Mouse (Mus musculus): Measurements from ENCODE around the gene Syt14.

DNA sequence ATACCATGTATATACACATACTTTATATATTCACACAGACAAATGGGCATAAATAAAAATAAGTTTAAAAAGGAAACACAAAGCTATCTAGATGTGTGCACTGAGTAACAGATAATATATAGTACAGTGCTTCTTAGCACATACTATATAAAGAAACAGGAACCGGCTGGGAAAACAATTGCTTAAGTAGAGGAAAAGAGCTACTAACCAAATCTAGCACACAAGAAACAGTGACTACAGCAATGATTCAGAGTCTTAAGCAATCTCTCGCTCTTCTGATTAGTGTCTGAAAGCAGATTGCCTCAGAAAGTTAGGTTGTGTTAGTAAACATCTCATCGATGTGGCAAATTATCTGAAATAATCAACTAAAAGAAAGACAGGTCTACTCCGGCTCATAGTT is 33.3 kb downstream of the Syt14 start:
- TF ChIP-seq CTCF (IDR thresholded peaks at IDR 0.05; ENCODE audit: low read depth, low read length) (no peak), POLR2A (IDR thresholded peaks at IDR 0.05; ENCODE audit: extremely low read depth, insufficient read depth, low read length) (no peak)

All from liver, adult 2 months (tissue).